Mouse (Mus musculus): ENCODE data around the gene Mill2.
"Not testable (repeated sequence)": the region's sequence is repeated elsewhere in the genome, so short reads cannot be mapped to it uniquely, and the experiment has no call there.

DNA sequence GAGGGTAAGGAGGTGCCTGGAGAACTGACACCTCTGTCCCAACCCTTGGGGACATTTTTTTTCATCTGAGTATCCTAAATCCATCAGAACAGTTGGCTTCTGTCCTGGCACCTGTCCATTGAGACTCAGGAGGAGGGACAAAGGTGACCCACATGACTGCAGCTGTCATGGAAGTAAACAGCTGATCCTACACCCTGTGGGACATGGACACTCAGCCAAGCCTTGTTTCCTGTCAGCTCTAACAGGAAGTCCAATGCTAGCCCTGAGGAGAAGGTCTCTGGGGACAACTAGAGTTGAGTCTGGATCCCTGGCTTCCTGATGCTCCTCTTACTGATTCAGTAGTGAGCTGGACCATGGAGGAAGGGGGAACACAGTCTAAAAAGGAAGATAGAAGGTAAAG, 49.1 kb upstream of the Mill2 start:
- not testable (repeated sequence) for TF ChIP-seq CTCF (IDR thresholded peaks at IDR 0.05; ENCODE audit: insufficient read depth, low read length); POLR2A (IDR thresholded peaks at IDR 0.05; ENCODE audit: borderline replicate concordance, extremely low read depth, low read depth, low read length)

All from lung, adult 2 months (tissue).